Mouse (Mus musculus) layer of hippocampus, postnatal 36 days (tissue): Measurements from ENCODE around the gene Ccnd1. TPM values are rescaled to one million over a fixed set of nuclear protein-coding genes. Genes with fewer than 3 reads are reported as not detected.

Experiments
- DNase-seq, 2 experiments: peaks; one replicate each; pipeline ENCODE4 v3.0.0; 2022
- total RNA-seq, 2 experiments: library from RNA; stranded (reverse); gene quantifications; 2 replicates each; pipeline ENCODE4 v1.2.3; 2021

Gene Ccnd1
- total RNA-seq: 10 to 100 TPM; 50.8 to 53.9 TPM

- DNase-seq: peak; percentile 53 to 68
Observed at GRCm38 (mm10) chr7:144939344-144940002, at the start of gene Ccnd1. Gene Ccnd1 (minus strand): TSS chr7:144939925.

- no peak for DNase-seq
Observed at GRCm38 (mm10) chr7:144988856-144989255, 49.1 kb upstream of the Ccnd1 start.

DNA sequence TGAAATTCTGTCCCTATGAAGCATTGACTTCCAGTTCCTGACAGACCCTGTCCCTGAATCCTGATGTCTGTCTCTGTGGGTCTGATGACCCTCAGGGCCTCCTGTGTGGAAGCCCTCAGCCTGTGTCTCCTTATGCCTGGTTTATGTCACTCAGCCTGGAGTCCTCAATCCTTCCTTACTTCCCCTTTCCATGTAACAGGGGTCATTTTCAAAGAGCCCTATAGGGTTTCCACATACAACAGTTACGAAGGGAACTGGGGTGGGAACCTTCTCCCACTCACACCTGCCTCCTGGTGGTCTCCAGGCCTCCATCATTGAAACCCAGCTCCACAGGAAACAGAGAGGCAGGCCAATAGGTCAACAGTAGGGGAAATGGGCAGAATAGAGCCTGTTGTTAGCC lies 45.4 kb upstream of the Ccnd1 start:
- no peak for DNase-seq

GRCm38 (mm10) chr7:144982358-144983110 lies 42.8 kb upstream of the Ccnd1 start:
- no peak for DNase-seq

- DNase-seq: no peak
Observed at GRCm38 (mm10) chr7:144981426-144982079, 41.8 kb upstream of the Ccnd1 start.

GRCm38 (mm10) chr7:144979814-144980213 lies 40.1 kb upstream of the Ccnd1 start:
- DNase-seq: no peak

DNA sequence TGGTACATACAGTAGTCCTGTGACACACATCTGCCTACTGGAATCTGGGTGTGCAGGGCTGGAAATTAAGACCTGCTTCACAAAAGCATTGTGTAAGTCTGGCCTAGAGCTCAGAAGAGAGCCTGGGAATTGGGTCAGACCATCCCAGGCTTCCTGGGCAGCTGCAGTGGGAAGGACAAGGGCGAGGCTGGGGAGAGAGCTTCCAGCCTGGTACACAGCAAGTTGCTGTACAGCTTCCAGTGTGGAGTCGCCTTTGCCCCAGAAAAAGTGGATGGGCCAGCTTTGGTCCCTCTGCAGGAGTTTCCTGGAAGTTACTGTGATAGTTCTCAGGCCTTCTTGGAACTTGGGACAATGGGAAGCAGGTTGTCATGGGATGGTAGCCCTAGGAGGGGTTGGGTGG lies 37.4 kb upstream of the Ccnd1 start:
- no peak for DNase-seq

DNA sequence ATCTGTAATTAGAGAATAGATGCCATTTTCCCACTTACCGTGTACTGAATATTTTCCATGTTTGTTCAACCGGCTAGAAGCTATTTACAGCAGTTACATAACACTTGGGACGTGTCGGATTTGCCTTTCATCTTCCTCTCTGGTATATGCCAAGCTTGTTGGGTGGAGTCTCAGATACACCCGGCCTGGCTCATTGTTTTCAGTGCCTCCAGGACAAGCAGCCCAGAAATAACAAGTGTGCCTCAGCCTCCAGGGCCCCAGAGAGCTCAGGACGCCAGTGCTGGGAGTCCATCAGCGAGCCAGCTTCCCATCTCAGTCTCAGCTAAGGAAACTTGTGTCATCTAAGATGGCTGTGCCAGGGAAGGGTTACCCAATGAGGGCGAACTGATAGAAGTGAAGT lies 33.7 kb upstream of the Ccnd1 start:
- DNase-seq: no peak

DNA sequence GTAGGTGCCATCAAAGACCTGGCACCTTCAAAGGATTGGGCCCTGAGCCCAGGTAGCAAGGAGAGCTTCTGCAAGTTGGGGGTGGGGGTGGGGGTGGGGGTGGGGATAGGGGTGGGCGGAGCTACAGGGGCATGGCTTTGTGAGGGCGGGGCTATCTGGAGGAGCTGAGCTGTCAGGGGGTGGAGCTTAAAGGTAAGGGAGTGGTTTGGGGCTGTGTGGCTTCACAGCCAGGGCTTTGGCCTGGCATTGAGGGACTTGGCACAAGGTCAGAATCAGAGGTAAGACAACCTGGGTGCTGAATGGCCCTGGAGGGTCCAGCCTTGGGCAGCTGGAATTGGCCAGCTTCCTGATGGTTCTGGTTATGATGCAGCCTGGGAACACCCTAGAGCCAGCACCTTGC lies 32.0 kb upstream of the Ccnd1 start:
- DNase-seq: no peak

GRCm38 (mm10) chr7:144970997-144971768 lies 31.5 kb upstream of the Ccnd1 start:
- no peak for DNase-seq

- no peak for DNase-seq
Observed at GRCm38 (mm10) chr7:144965893-144966292, 26.2 kb upstream of the Ccnd1 start.

DNA sequence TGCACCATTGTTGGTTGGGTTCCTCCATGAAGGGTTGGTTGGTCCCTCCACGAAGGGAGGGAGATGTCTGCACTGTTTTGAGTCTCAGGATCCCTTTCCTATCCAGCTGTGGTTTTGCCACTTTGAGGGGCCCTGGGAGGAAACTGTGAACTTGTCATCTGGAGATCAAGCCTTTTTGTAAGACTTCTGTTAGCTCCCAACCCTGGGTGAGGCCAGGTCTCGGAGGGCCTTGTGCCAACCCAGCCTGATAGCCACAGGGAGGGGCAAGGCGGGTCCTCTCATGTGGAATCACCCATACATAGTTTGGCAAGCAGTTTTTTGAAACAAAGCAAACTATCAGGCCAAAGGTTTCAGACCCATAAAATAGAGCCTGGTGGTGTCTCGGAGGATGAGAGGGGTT lies 24.6 kb upstream of the Ccnd1 start:
- DNase-seq: no peak

DNA sequence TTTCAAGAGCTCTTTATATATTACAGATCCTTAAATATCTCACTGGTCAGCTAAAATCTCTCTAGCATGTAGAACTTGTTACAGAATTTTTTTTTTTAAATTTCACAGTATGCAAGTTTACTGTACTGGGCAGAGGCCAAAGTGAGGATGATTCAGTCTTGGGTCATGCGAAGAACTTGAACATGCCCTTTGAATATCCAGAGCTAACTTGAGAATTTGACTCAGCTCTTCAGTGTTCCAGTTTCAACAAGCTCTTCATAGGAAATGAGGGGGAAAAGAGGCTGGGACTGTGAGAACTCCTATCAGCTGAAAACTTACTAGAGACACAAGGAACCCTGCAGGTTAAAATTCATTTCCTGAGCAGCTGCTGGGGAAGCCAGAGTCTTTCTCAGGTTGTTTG lies 24.2 kb upstream of the Ccnd1 start:
- DNase-seq: no peak

DNA sequence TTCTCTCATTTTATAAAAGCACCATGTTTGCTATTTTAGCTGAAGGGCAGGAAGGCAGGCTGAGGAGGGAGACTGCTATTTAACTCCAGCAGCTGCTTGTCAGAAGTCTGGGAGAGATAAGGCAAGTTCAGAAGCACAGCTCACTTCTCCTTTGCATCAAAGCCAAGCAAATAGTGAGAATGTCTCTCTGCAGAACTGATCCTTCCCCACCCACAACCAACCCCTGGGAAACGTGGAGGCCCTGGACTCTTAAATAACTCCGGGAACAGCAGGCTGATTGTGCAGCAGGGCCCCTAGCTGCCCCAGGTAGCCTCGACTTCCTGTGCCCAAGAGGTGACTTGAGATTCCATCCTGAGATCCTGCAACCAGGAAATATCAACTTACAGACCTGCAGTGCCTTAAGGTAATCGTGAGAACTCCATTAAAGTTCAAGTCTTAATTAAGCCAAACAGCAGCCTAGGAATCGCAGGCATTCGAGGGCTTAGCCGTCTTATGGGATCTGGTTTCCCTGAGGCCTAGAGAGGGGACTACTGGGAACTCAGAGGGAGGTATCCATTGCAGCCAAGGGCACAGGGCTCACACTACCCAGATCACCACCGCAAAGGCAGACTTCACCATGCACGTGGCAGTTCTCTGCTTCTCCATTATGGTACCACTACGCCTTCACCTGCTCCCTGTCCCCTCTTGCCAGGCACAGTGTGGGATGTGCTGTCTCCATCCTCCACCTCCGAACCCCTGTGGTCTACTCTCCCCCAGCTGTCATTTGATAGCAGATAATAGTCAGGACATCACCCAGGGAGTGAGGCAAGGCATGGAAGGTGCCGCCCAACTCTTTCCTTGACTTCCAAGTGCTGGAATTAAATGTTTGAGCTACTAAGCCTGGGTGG lies 19.0 kb upstream of the Ccnd1 start:
- DNase-seq: no peak

DNA sequence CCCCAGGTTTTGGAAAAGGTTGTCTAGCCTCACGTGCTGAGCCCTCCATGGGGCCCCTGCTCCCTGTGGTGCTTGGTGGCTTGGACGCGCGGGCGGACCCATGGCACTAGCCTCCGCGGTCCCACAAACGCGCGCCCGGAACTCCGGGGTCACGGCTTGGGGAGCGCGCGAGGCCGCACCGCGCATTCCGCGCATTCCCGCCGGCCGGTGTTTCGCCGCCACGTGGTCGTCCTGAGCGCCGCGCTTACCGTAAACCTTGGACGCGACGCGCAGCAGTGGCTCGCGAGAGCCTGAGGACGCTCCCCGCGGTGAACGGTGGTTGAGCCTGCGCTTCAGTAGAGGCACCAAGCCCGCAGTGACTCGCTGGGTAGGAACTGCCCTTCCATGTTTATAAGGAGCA lies 3.5 kb upstream of the Ccnd1 start:
- peak; percentile 63 to 68 for DNase-seq

DNA sequence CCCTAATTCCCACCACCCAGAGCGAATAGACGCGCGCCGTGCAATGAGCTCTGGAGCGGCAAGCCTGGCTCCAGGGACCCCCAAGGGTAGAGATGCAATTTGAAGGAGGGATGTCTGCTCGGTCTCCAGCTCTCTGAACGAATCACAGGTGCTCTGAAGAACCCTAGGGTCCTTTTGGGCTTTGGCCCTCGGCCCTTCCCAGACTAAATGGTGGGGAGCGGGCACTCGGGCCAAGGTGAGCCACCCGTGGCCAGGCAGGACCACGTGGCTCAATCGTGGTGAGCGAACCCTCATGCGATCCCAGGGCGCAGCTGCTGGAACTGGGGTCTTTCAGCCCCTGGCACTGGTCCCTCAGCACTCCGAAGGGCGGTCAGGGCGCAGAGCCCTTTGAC lies 3.0 kb upstream of the Ccnd1 start:
- no peak for DNase-seq

DNA sequence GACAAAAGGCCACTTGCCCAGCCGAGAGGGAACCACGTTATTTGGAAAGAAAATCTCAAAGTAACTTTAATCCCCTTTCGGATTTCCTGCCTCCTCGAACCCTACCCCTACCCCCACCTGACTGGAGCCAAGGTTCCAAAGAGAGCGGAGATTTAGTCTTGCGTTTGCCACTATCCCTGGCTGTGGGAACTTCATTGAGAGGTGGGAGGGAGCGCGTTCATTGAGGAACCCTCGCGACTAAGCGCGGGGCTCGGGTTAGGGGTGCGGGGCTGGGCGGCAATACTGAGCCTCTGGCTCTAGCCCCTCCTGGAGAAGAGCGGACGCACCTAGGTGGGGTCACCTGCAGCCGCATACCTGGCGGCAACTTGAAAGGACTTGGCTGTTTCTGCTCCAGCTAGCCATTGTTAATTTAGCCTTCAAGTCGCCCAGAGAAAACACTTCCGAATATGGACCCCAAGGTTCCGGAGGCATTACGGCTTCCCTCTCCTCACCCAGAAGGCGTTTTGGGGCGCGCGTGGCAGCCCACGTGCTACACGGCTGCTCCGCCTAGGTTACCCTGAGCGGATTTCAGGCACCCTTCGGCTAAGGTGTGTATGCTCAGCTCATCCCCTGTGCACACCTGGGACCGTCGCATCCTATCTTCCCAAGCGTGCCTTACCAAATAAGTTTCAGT lies 2.5 kb upstream of the Ccnd1 start:
- DNase-seq: no peak

DNA sequence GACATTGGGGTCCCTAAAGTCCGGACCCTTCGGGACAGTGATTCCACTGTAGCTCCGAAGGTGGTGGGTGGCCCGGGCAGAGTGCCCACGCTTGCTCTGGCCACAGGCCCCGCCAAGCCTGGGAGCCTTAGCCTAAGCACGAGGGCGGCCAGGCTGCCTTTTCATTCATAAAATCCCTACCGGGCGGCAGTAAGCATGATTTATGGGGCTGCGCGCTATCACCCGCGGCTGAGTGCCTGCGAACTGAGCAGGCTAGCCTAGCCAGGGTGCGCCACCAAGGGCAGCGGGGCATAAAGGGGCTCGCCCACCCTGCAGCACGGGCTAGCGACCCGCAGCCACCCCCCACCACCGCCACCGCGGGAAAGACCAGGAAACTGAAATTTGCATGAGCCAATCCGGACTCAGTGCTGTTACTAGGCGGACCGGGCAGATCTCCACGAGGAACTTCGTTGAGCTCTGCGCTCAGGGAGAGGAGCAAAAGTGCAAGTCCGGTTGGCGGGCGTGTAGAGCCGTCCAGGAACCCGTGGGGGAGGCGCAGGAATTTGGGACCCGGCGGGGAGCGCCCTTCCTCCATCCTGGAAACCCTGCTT lies 1.6 kb upstream of the Ccnd1 start:
- DNase-seq: peak; percentile 74 to 76

DNA sequence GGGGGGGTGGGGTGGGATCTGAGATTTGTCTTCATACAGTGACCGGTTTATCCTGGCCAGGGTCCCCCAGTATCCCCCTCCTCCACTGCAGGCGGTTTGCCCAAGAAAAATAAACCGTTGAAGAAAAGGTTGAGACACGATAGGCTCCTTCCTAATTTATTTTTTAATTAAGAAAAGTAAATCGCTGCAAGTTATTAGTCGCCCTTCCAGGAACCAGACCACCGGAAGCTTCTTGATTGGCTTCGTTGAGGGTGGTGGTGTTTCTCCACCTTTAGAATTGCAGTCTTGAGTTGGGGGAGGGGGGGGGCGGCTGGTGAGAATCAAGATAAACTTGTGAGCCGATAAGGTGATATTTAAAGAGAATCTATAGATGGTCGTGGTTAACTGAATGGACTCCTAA lies 860 bp upstream of the Ccnd1 start:
- DNase-seq: no peak

DNA sequence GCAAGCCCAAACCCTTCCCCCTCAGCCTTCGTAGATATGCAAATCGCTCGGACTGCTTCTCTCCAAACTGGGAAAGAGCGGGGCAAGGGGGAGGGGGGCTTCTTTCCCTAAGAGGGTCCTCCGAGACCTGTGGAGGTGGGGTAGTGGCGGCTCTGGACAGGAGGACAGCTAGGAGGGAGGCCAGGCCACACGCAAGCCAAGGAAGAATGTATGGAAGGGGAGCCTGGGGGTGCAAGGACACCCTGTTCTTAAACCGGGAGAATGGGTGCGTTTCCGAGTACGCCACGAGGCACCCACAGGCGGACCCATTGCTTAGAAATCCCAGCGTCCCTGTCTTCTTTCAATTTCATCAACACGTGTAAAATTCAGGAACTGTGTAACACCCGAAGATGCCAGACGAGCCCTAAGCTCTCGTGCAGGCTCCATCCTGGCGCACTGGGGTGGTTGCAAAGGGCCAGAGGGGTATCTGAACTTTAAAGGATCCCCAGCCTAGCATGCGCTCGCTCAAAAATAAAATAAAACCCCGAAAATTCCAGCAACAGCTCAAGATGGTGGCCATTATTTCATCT lies 362 bp upstream of the Ccnd1 start:
- no peak for DNase-seq
